Mouse (Mus musculus) left cerebral cortex, adult 11 months (tissue): ENCODE data around the gene Pigo.
A peak's percentile ranks its signal among the peaks of the same experiment; 100 is the strongest.

Experiments used
- DNase-seq: peaks from one replicate; pipeline ENCODE4 v3.0.0; 2022; ENCODE audit warnings: low spot score

Gene Pigo

GRCm38 (mm10) chr4:43037860-43038566, 12.4 kb upstream of the Pigo start:
- DNase-seq = no peak

- DNase-seq = no peak
These were observed 10.7 kb upstream of the Pigo start for GRCm38 (mm10) chr4:43036356-43036755.

GRCm38 (mm10) chr4:43035851-43036250, 10.2 kb upstream of the Pigo start:
- no peak for DNase-seq

- no peak for DNase-seq
These were observed 7.9 kb upstream of the Pigo start for GRCm38 (mm10) chr4:43033481-43033880.

- DNase-seq = no peak
These were observed 6.9 kb upstream of the Pigo start for GRCm38 (mm10) chr4:43032501-43032900.

- DNase-seq = peak; percentile 89
These were observed 5.8 kb upstream of the Pigo start, which contains the start of gene Stoml2 for GRCm38 (mm10) chr4:43031237-43031995. Gene Stoml2, minus strand, starts transcription at chr4:43031710.

GRCm38 (mm10) chr4:43030780-43031230, 5.2 kb upstream of the Pigo start:
- DNase-seq = no peak

- DNase-seq = no peak
These were observed 4.7 kb upstream of the Pigo start for GRCm38 (mm10) chr4:43030352-43030751.

GRCm38 (mm10) chr4:43029749-43030148, 4.1 kb upstream of the Pigo start:
- DNase-seq = no peak

- no peak for DNase-seq
These were observed 3.5 kb upstream of the Pigo start for GRCm38 (mm10) chr4:43029121-43029520.

GRCm38 (mm10) chr4:43024673-43025072, 946 bp downstream of the Pigo start:
- no peak for DNase-seq

- DNase-seq = no peak
These were observed 4.3 kb downstream of the Pigo start for GRCm38 (mm10) chr4:43021341-43021740.

- DNase-seq = no peak
These were observed 4.7 kb downstream of the Pigo start for GRCm38 (mm10) chr4:43020876-43021275.

GRCm38 (mm10) chr4:43019641-43020465, 5.8 kb downstream of the Pigo start:
- no peak for DNase-seq

- DNase-seq = no peak
These were observed 6.4 kb downstream of the Pigo start for GRCm38 (mm10) chr4:43019176-43019575.

GRCm38 (mm10) chr4:43018156-43018555, 7.5 kb downstream of the Pigo start:
- DNase-seq = no peak

GRCm38 (mm10) chr4:43012091-43012490, 13.5 kb downstream of the Pigo start:
- no peak for DNase-seq

- peak; percentile 55 for DNase-seq
These were observed 15.2 kb downstream of the Pigo start, which contains the start of gene Fancg for GRCm38 (mm10) chr4:43010161-43011038. Gene Fancg, minus strand, starts transcription at chr4:43010506.

- no peak for DNase-seq
These were observed 19.9 kb downstream of the Pigo start for GRCm38 (mm10) chr4:43005765-43006164.

- DNase-seq = no peak
These were observed 20.7 kb downstream of the Pigo start for GRCm38 (mm10) chr4:43004951-43005350.

- no peak for DNase-seq
These were observed 22.7 kb downstream of the Pigo start for GRCm38 (mm10) chr4:43002756-43003439.
